Mouse (Mus musculus) hindbrain, embryonic 11.5 days (tissue): ENCODE results near the gene Ipmk. TPM values are rescaled to one million over a fixed set of nuclear protein-coding genes. Genes with fewer than 3 reads are reported as not detected.

Experiments
- ATAC-seq: fragments of 200-750 bp; cut with Nextera tagmentation; 2 replicates; pipeline ENCODE4 v1.8.0; 2017; ENCODE audit warnings: mild to moderate bottlenecking, moderate TSS enrichment, moderate library complexity; ENCODE audit not compliant: low FRiP score
- DNase-seq: peaks from one replicate; pipeline ENCODE4 v3.0.0-alpha.2; 2015; ENCODE audit warnings: low spot score
- H3K27ac ChIP-seq: fragments of 300-500 bp; sonication (generic); 2 replicates; pipeline ENCODE4 v1.5.1; 2014; ENCODE audit warnings: mild to moderate bottlenecking, low read depth, low read length
- H3K27me3 ChIP-seq: fragments of 300-500 bp; sonication (generic); 2 replicates; pipeline ENCODE4 v1.6.1; 2014; ENCODE audit warnings: mild to moderate bottlenecking, low read length, moderate library complexity, mixed read lengths; ENCODE audit not compliant: control insufficient read depth, insufficient read depth
- H3K36me3 ChIP-seq: fragments of 300-500 bp; sonication (generic); 2 replicates; pipeline ENCODE4 v1.6.1; 2014; ENCODE audit warnings: mild to moderate bottlenecking, low read length, moderate library complexity, mixed read lengths; ENCODE audit not compliant: control insufficient read depth, insufficient read depth
- H3K4me1 ChIP-seq: fragments of 300-500 bp; sonication (generic); replicated peaks from 2 replicates; pipeline ENCODE4 v1.6.1; 2014; ENCODE audit warnings: low read length, mixed read lengths; ENCODE audit not compliant: control insufficient read depth, insufficient read depth
- H3K4me2 ChIP-seq: fragments of 300-500 bp; sonication (generic); replicated peaks from 2 replicates; pipeline ENCODE4 v1.6.1; 2014; ENCODE audit warnings: mild to moderate bottlenecking, low read depth, low read length
- H3K4me3 ChIP-seq: fragments of 300-500 bp; sonication (generic); 2 replicates; pipeline ENCODE4 v1.5.1; 2014; ENCODE audit warnings: low read depth, low read length
- H3K9ac ChIP-seq: fragments of 300-500 bp; sonication (generic); 2 replicates; pipeline ENCODE4 v1.6.1; 2014; ENCODE audit warnings: low read depth, low read length
- H3K9me3 ChIP-seq: fragments of 300-500 bp; sonication (generic); 2 replicates; pipeline ENCODE4 v1.6.1; 2016; ENCODE audit warnings: low read length; ENCODE audit not compliant: control insufficient read depth
- WGBS: fragments of 180-500 bp; shearing (Covaris S2); extraction: QIAGEN DNeasy Blood & Tissue Kit; methylation state at CpG from one replicate; pipeline ENCODE4 v1.1.7; 2014; 5-methylcytosine and 5-hydroxymethylcytosine counted together
- polyA plus RNA-seq: library from polyadenylated mRNA; unstranded; fragments of >200 nt; fragmentation: Nextera tagmentation; extraction: Ambion mirVana; gene quantifications from 2 replicates; pipeline ENCODE4 v1.2.1, GENCODE M21; 2014

Ipmk gene
- polyA plus RNA-seq, 1 experiment from 2014 or later, result 20.9 TPM

- H3K27me3 ChIP-seq, result no peaks in the 10 kb centered on the region
- ATAC-seq (no peak), DNase-seq (no peak)
- no peaks in the 10 kb centered on the region for H3K9me3 ChIP-seq
- H3K36me3 ChIP-seq, result no peaks in the 10 kb centered on the region
- H3K4me3 ChIP-seq, result no peak overlapping the region
- H3K9ac ChIP-seq, result no peak overlapping the region
- no peak overlapping the region for H3K4me2 ChIP-seq
- 82% methylated on average over 13 of the region's 13 CpGs for WGBS
- H3K27ac ChIP-seq, result no peak overlapping the region
- H3K4me1 ChIP-seq, result no peaks in the 10 kb centered on the region
Measured at GRCm38 (mm10) chr10:71469751-71470150, 122.2 kb downstream of the Ipmk start.

GRCm38 (mm10) chr10:71472033-71472432 lies 124.5 kb downstream of the Ipmk start:
- ATAC-seq (no peak), DNase-seq (no peak)
- Histone ChIP-seq H3K36me3 (no peaks in the 10 kb centered on the region), H3K9me3 (no peaks in the 10 kb centered on the region), H3K4me2 (no peak overlapping the region), H3K27me3 (no peaks in the 10 kb centered on the region), H3K4me1 (no peaks in the 10 kb centered on the region), H3K9ac (no peak overlapping the region), H3K27ac (no peak overlapping the region), H3K4me3 (no peak overlapping the region)
- WGBS, result 89% methylated on average over 6 of the region's 6 CpGs

GRCm38 (mm10) chr10:71473590-71473989 lies 126.0 kb downstream of the Ipmk start:
- 84% methylated on average over 13 of the region's 13 CpGs for WGBS
- H3K4me1 ChIP-seq, result no peaks in the 10 kb centered on the region
- H3K4me3 ChIP-seq, result no peak overlapping the region
- DNase-seq (no peak), ATAC-seq (no peak)
- H3K9ac ChIP-seq, result no peak overlapping the region
- no peaks in the 10 kb centered on the region for H3K36me3 ChIP-seq
- no peaks in the 10 kb centered on the region for H3K9me3 ChIP-seq
- no peak overlapping the region for H3K4me2 ChIP-seq
- no peaks in the 10 kb centered on the region for H3K27me3 ChIP-seq
- no peak overlapping the region for H3K27ac ChIP-seq

- no peaks in the 10 kb centered on the region for H3K36me3 ChIP-seq
- DNase-seq (no peak), ATAC-seq (no peak)
- H3K9ac ChIP-seq, result no peak overlapping the region
- H3K27ac ChIP-seq, result no peak overlapping the region
- H3K4me3 ChIP-seq, result no peak overlapping the region
- no peak overlapping the region for H3K4me2 ChIP-seq
- H3K27me3 ChIP-seq, result no peaks in the 10 kb centered on the region
- 75% methylated on average over 8 of the region's 8 CpGs for WGBS
- no peaks in the 10 kb centered on the region for H3K4me1 ChIP-seq
- H3K9me3 ChIP-seq, result no peaks in the 10 kb centered on the region
Measured at GRCm38 (mm10) chr10:71476471-71477080, 129.0 kb downstream of the Ipmk start.

GRCm38 (mm10) chr10:71477147-71477546 lies 129.6 kb downstream of the Ipmk start:
- DNase-seq, result no peak
- H3K4me2 ChIP-seq, result no peak overlapping the region
- no peak overlapping the region for H3K9ac ChIP-seq
- H3K4me3 ChIP-seq, result no peak overlapping the region
- H3K36me3 ChIP-seq, result no peaks in the 10 kb centered on the region
- H3K27me3 ChIP-seq, result no peaks in the 10 kb centered on the region
- ATAC-seq, result no peak
- no peaks in the 10 kb centered on the region for H3K4me1 ChIP-seq
- H3K9me3 ChIP-seq, result no peaks in the 10 kb centered on the region
- H3K27ac ChIP-seq, result no peak overlapping the region
- WGBS, result 74% methylated on average over 4 of the region's 4 CpGs

GRCm38 (mm10) chr10:71479700-71480325 lies 132.2 kb downstream of the Ipmk start:
- Histone ChIP-seq H3K9ac (no peak overlapping the region), H3K27me3 (no peaks in the 10 kb centered on the region), H3K36me3 (no peaks in the 10 kb centered on the region), H3K4me3 (no peak overlapping the region), H3K4me2 (no peak overlapping the region), H3K4me1 (no peaks in the 10 kb centered on the region), H3K27ac (no peak overlapping the region), H3K9me3 (no peaks in the 10 kb centered on the region)
- ATAC-seq (peak; percentile 52; the same call in 1 of the 2 replicates), DNase-seq (peak; percentile 87)
- 12% methylated on average over 8 of the region's 8 CpGs for WGBS

Other genes with a start within 250 kb of the Ipmk start
- gene Bicc1, start 188.1 kb upstream of the Ipmk start, polyA plus RNA-seq, result 8.4 and 9.4 TPM in 2 replicates
- gene Tfam, start 109.5 kb upstream of the Ipmk start, polyA plus RNA-seq, result 93.9 and 101 TPM in 2 replicates
- 192 and 221 TPM in 2 replicates for gene Ube2d1, start 62.5 kb upstream of the Ipmk start, polyA plus RNA-seq
- gene Cisd1, start 2.8 kb upstream of the Ipmk start, polyA plus RNA-seq, result 145 and 152 TPM in 2 replicates